Mouse (Mus musculus) heart, embryonic 11.5 days (tissue): ENCODE measurements at regions not wholly inside any gene's neighbourhood (a gene's known extent, or its start where the extent isn't known, plus 50 kb on each side); places are given as distances from the start of the nearest gene placed in this dataset.

Experiments used
- ATAC-seq: fragments of 200-750 bp; cut with Nextera tagmentation; replicated peaks from 2 replicates; pipeline ENCODE4 v1.8.0; 2017; ENCODE audit warnings: moderate library complexity; ENCODE audit not compliant: insufficient number of reproducible peaks, low FRiP score, low TSS enrichment
- H3K27ac ChIP-seq: fragments of 300-500 bp; sonication (generic); 2 replicates; pipeline ENCODE4 v1.5.1; 2014; ENCODE audit warnings: mild to moderate bottlenecking, low read depth, low read length
- H3K27me3 ChIP-seq: fragments of 300-500 bp; sonication (generic); 2 replicates; pipeline ENCODE4 v1.6.1; 2014; ENCODE audit warnings: mild to moderate bottlenecking, low read length, mixed read lengths; ENCODE audit not compliant: control insufficient read depth, insufficient read depth
- H3K36me3 ChIP-seq: fragments of 300-500 bp; sonication (generic); 2 replicates; pipeline ENCODE4 v1.6.1; 2014; ENCODE audit warnings: mild to moderate bottlenecking, low read length, moderate library complexity, mixed read lengths; ENCODE audit not compliant: control insufficient read depth, insufficient read depth
- H3K4me1 ChIP-seq: fragments of 300-500 bp; sonication (generic); 2 replicates; pipeline ENCODE4 v1.6.1; 2014; ENCODE audit warnings: low read length; ENCODE audit not compliant: control insufficient read depth, insufficient read depth
- H3K4me2 ChIP-seq: fragments of 300-500 bp; sonication (generic); 2 replicates; pipeline ENCODE4 v1.6.1; 2014; ENCODE audit warnings: mild to moderate bottlenecking, moderate library complexity
- H3K4me3 ChIP-seq: fragments of 300-500 bp; sonication (generic); 2 replicates; pipeline ENCODE4 v1.5.1; 2014; ENCODE audit warnings: low read depth, low read length
- H3K9ac ChIP-seq: fragments of 300-500 bp; sonication (generic); 2 replicates; pipeline ENCODE4 v1.6.1; 2014; ENCODE audit warnings: mild to moderate bottlenecking, low read depth, low read length, moderate library complexity
- H3K9me3 ChIP-seq: fragments of 300-500 bp; sonication (generic); replicated peaks from 2 replicates; pipeline ENCODE4 v1.6.1; 2016; ENCODE audit warnings: low read length; ENCODE audit not compliant: control insufficient read depth
- WGBS: fragments of 180-500 bp; shearing (Covaris S2); extraction: QIAGEN DNeasy Blood & Tissue Kit; methylation state at CpG from one replicate; pipeline ENCODE4 v1.1.7; 2014; ENCODE audit not compliant: insufficient replicate concordance; 5-methylcytosine and 5-hydroxymethylcytosine counted together

- Histone ChIP-seq H3K36me3 (no peaks in the 10 kb centered on the region), H3K4me1 (no peaks in the 10 kb centered on the region), H3K27me3 (no peaks in the 10 kb centered on the region), H3K9me3 (no peaks in the 10 kb centered on the region), H3K4me2 (no peak overlapping the region), H3K4me3 (no peak overlapping the region), H3K9ac (no peak overlapping the region), H3K27ac (no peak overlapping the region)
- 62% methylated on average over 7 of the region's 7 CpGs for WGBS
- ATAC-seq = no peak
These were observed 470.6 kb downstream of the Kctd12 start for GRCm38 (mm10) chr14:102511691-102512383.

GRCm38 (mm10) chr14:102510387-102510786 lies 472.1 kb downstream of the Kctd12 start:
- H3K27me3 ChIP-seq = no peaks in the 10 kb centered on the region
- H3K36me3 ChIP-seq = no peaks in the 10 kb centered on the region
- H3K4me1 ChIP-seq = no peaks in the 10 kb centered on the region
- WGBS = 26% methylated on average over 4 of the region's 4 CpGs
- ATAC-seq = no peak
- no peak overlapping the region for H3K4me2 ChIP-seq
- no peak overlapping the region for H3K4me3 ChIP-seq
- H3K9me3 ChIP-seq = no peaks in the 10 kb centered on the region
- H3K27ac ChIP-seq = no peak overlapping the region
- H3K9ac ChIP-seq = no peak overlapping the region

GRCm38 (mm10) chr14:102505696-102506321 lies 476.6 kb downstream of the Kctd12 start:
- H3K36me3 ChIP-seq = no peaks in the 10 kb centered on the region
- ATAC-seq = no peak

GRCm38 (mm10) chr14:102497179-102497578 lies 485.3 kb downstream of the Kctd12 start:
- H3K36me3 ChIP-seq = no peaks in the 10 kb centered on the region
- H3K9me3 ChIP-seq = no peaks in the 10 kb centered on the region
- H3K9ac ChIP-seq = no peak overlapping the region
- no peaks in the 10 kb centered on the region for H3K27me3 ChIP-seq
- WGBS = 66% methylated on average over 1 of the region's 1 CpGs
- no peak overlapping the region for H3K4me3 ChIP-seq
- no peaks in the 10 kb centered on the region for H3K4me1 ChIP-seq
- ATAC-seq = no peak
- H3K27ac ChIP-seq = no peak overlapping the region
- no peak overlapping the region for H3K4me2 ChIP-seq

More at GRCm38 (mm10) chr14:102505696-102506321, 476.6 kb downstream of the Kctd12 start:
- no peaks in the 10 kb centered on the region for H3K27me3 ChIP-seq
- H3K27ac ChIP-seq = no peak overlapping the region
- H3K4me3 ChIP-seq = no peak overlapping the region
- 75% methylated on average over 3 of the region's 3 CpGs for WGBS
- H3K9ac ChIP-seq = no peak overlapping the region
- no peaks in the 10 kb centered on the region for H3K9me3 ChIP-seq
- no peak overlapping the region for H3K4me2 ChIP-seq
- H3K4me1 ChIP-seq = no peaks in the 10 kb centered on the region

- ATAC-seq = no peak
- Histone ChIP-seq H3K27ac (no peak overlapping the region), H3K27me3 (no peaks in the 10 kb centered on the region), H3K4me3 (no peak overlapping the region), H3K4me2 (no peak overlapping the region), H3K36me3 (no peaks in the 10 kb centered on the region), H3K4me1 (no peaks in the 10 kb centered on the region), H3K9ac (no peak overlapping the region), H3K9me3 (no peaks in the 10 kb centered on the region)
- 52% methylated on average over 2 of the region's 2 CpGs for WGBS
These were observed 490.1 kb downstream of the Kctd12 start for GRCm38 (mm10) chr14:102492376-102492775.

- Histone ChIP-seq H3K4me3 (no peak overlapping the region), H3K4me2 (no peak overlapping the region), H3K9me3 (no peaks in the 10 kb centered on the region), H3K4me1 (no peaks in the 10 kb centered on the region), H3K27ac (no peak overlapping the region), H3K36me3 (no peaks in the 10 kb centered on the region), H3K27me3 (no peaks in the 10 kb centered on the region), H3K9ac (no peak overlapping the region)
- WGBS = 88% methylated on average over 1 of the region's 1 CpGs
- no peak for ATAC-seq
These were observed 491.2 kb downstream of the Kctd12 start for GRCm38 (mm10) chr14:102491205-102491604.

- no peak overlapping the region for H3K9ac ChIP-seq
- no peaks in the 10 kb centered on the region for H3K4me1 ChIP-seq
- no peak overlapping the region for H3K4me2 ChIP-seq
- WGBS = 80% methylated on average over 2 of the region's 2 CpGs
- no peaks in the 10 kb centered on the region for H3K9me3 ChIP-seq
- no peak for ATAC-seq
- no peak overlapping the region for H3K4me3 ChIP-seq
- H3K36me3 ChIP-seq = no peaks in the 10 kb centered on the region
- H3K27ac ChIP-seq = no peak overlapping the region
- no peaks in the 10 kb centered on the region for H3K27me3 ChIP-seq
These were observed 505.3 kb downstream of the Kctd12 start for GRCm38 (mm10) chr14:102477162-102477561.

GRCm38 (mm10) chr14:102469326-102469725 lies 513.1 kb downstream of the Kctd12 start:
- Histone ChIP-seq H3K4me2 (no peak overlapping the region), H3K36me3 (no peaks in the 10 kb centered on the region), H3K4me1 (no peaks in the 10 kb centered on the region), H3K9ac (no peak overlapping the region), H3K9me3 (no peaks in the 10 kb centered on the region), H3K27me3 (no peaks in the 10 kb centered on the region), H3K27ac (no peak overlapping the region), H3K4me3 (no peak overlapping the region)
- WGBS = 65% methylated on average over 4 of the region's 4 CpGs
- no peak for ATAC-seq

- Histone ChIP-seq H3K27ac (no peak overlapping the region), H3K9me3 (no peaks in the 10 kb centered on the region), H3K9ac (no peak overlapping the region), H3K36me3 (no peaks in the 10 kb centered on the region), H3K4me1 (no peaks in the 10 kb centered on the region), H3K27me3 (no peaks in the 10 kb centered on the region), H3K4me2 (no peak overlapping the region), H3K4me3 (no peak overlapping the region)
- WGBS = 77% methylated on average over 1 of the region's 1 CpGs
- ATAC-seq = no peak
These were observed 521.4 kb downstream of the Kctd12 start for GRCm38 (mm10) chr14:102461001-102461400.
